Mouse (Mus musculus) limb, embryonic 12.5 days (tissue): Measurements from ENCODE around the gene Gpc5. TPM values are rescaled to one million over a fixed set of nuclear protein-coding genes. Genes with fewer than 3 reads are reported as not detected.

Experiments
- ATAC-seq: fragments of 200-750 bp; cut with Nextera tagmentation; 2 replicates; pipeline ENCODE4 v1.8.0; 2017; ENCODE audit warnings: low read depth, moderate TSS enrichment; ENCODE audit not compliant: insufficient number of reproducible peaks, insufficient read depth, low FRiP score, low TSS enrichment
- H3K27ac ChIP-seq: fragments of 300-500 bp; sonication (generic); 2 replicates; pipeline ENCODE4 v1.5.1; 2016; ENCODE audit warnings: mild to moderate bottlenecking, moderate library complexity
- H3K27me3 ChIP-seq: fragments of 300-500 bp; sonication (generic); 2 replicates; pipeline ENCODE4 v1.6.1; 2016; ENCODE audit warnings: mild to moderate bottlenecking, moderate library complexity
- H3K36me3 ChIP-seq: fragments of 300-500 bp; sonication (generic); 2 replicates; pipeline ENCODE4 v1.6.1; 2016; ENCODE audit warnings: mild to moderate bottlenecking, moderate library complexity
- H3K4me1 ChIP-seq: fragments of 300-500 bp; sonication (generic); replicated peaks from 2 replicates; pipeline ENCODE4 v1.6.1; 2016
- H3K4me2 ChIP-seq: fragments of 300-500 bp; sonication (generic); 2 replicates; pipeline ENCODE4 v1.6.1; 2016; ENCODE audit warnings: mild to moderate bottlenecking, moderate library complexity
- H3K4me3 ChIP-seq: fragments of 300-500 bp; sonication (generic); replicated peaks from 2 replicates; pipeline ENCODE4 v1.5.1; 2016; ENCODE audit warnings: mild to moderate bottlenecking
- H3K9ac ChIP-seq: fragments of 300-500 bp; sonication (generic); replicated peaks from 2 replicates; pipeline ENCODE4 v1.6.1; 2016; ENCODE audit warnings: mild to moderate bottlenecking, moderate library complexity
- H3K9me3 ChIP-seq: fragments of 300-500 bp; sonication (generic); 2 replicates; pipeline ENCODE4 v1.6.1; 2016; ENCODE audit warnings: mild to moderate bottlenecking, moderate library complexity
- whole genome bisulfite sequencing: fragments of 180-500 bp; shearing (Covaris S2); methylation state at CpG from one replicate; pipeline ENCODE4 v1.1.7; 2016; 5-methylcytosine and 5-hydroxymethylcytosine counted together
- polyA plus RNA-seq: library from polyadenylated mRNA; unstranded; fragments of >200 nt; fragmentation: Nextera tagmentation; extraction: Ambion mirVana; gene quantifications from 2 replicates; pipeline ENCODE4 v1.2.1, GENCODE M21; 2016

The Gpc5 gene
- 1.2 TPM in 2 replicates for polyA plus RNA-seq

GRCm38 (mm10) chr14:115092081-115092480 is at the start of gene Gpc5:
Gene Gpc5, plus strand, starts transcription at chr14:115092215.
- WGBS = under 1% methylated on average over 31 of the region's 31 CpGs
- peak within 1 kb of the TSS; percentile 95 for H3K4me2 ChIP-seq

GRCm38 (mm10) chr14:115042660-115043059 is 49.4 kb upstream of the Gpc5 start:
- Histone ChIP-seq H3K4me3 (peak overlapping the region; percentile 95), H3K9me3 (no peaks in the 10 kb centered on the region), H3K36me3 (peaks cover 47% of the 10 kb centered on the region), H3K4me1 (peaks cover 18% of the 10 kb centered on the region), H3K9ac (peak overlapping the region; percentile 100), H3K27ac (peak overlapping the region; percentile 97; the same call in 1 of the 2 replicates), H3K4me2 (peak overlapping the region; percentile 63), H3K27me3 (no peaks in the 10 kb centered on the region)
- no peak; the same call in 1 of the 2 replicates for ATAC-seq
- under 1% methylated on average over 4 of the region's 4 CpGs for WGBS

More at GRCm38 (mm10) chr14:115092081-115092480, at the start of gene Gpc5:
- Histone ChIP-seq H3K27ac (no peak within 1 kb of the TSS), H3K4me1 (peaks cover 4% of the 10 kb centered on the region; the same call in 1 of the 2 replicates), H3K36me3 (no peaks in the 10 kb centered on the region), H3K9me3 (no peaks in the 10 kb centered on the region), H3K27me3 (peaks cover 28% of the 10 kb centered on the region), H3K4me3 (peak within 1 kb of the TSS; percentile 67), H3K9ac (peak within 1 kb of the TSS; percentile 60)
- peak; percentile 97 for ATAC-seq

GRCm38 (mm10) chr14:115044016-115044415 is 48.0 kb upstream of the Gpc5 start:
- Histone ChIP-seq H3K36me3 (peaks cover 57% of the 10 kb centered on the region), H3K4me2 (peak overlapping the region; percentile 63; the same call in 1 of the 2 replicates), H3K9me3 (no peaks in the 10 kb centered on the region), H3K4me1 (peaks cover 18% of the 10 kb centered on the region), H3K27ac (no peak overlapping the region), H3K27me3 (no peaks in the 10 kb centered on the region), H3K4me3 (no peak overlapping the region), H3K9ac (no peak overlapping the region)
- ATAC-seq = no peak
- 79% methylated on average over 5 of the region's 5 CpGs for WGBS

- peaks cover 57% of the 10 kb centered on the region for H3K36me3 ChIP-seq
- 81% methylated on average over 3 of the region's 3 CpGs for WGBS
- H3K27me3 ChIP-seq = no peaks in the 10 kb centered on the region
- ATAC-seq = no peak
- no peak overlapping the region for H3K4me2 ChIP-seq
- peaks cover 18% of the 10 kb centered on the region for H3K4me1 ChIP-seq
- H3K4me3 ChIP-seq = no peak overlapping the region
- H3K9ac ChIP-seq = no peak overlapping the region
- H3K27ac ChIP-seq = no peak overlapping the region
- H3K9me3 ChIP-seq = no peaks in the 10 kb centered on the region
Measured at GRCm38 (mm10) chr14:115045712-115046111, 46.3 kb upstream of the Gpc5 start.

GRCm38 (mm10) chr14:115047316-115047715 is 44.7 kb upstream of the Gpc5 start:
- 84% methylated on average over 3 of the region's 3 CpGs for WGBS
- Histone ChIP-seq H3K9me3 (no peaks in the 10 kb centered on the region), H3K9ac (no peak overlapping the region), H3K27me3 (no peaks in the 10 kb centered on the region), H3K27ac (no peak overlapping the region), H3K4me3 (no peak overlapping the region), H3K4me1 (peaks cover 18% of the 10 kb centered on the region), H3K36me3 (peaks cover 57% of the 10 kb centered on the region), H3K4me2 (no peak overlapping the region)
- ATAC-seq = no peak

GRCm38 (mm10) chr14:115047990-115048862 is 43.8 kb upstream of the Gpc5 start:
- no peak overlapping the region for H3K9ac ChIP-seq
- peaks cover 52% of the 10 kb centered on the region for H3K36me3 ChIP-seq
- no peak overlapping the region for H3K4me3 ChIP-seq
- ATAC-seq = no peak
- H3K27ac ChIP-seq = no peak overlapping the region
- peaks cover 12% of the 10 kb centered on the region for H3K4me1 ChIP-seq
- H3K4me2 ChIP-seq = no peak overlapping the region
- H3K27me3 ChIP-seq = no peaks in the 10 kb centered on the region
- no peaks in the 10 kb centered on the region for H3K9me3 ChIP-seq
- WGBS = 56% methylated on average over 5 of the region's 5 CpGs

GRCm38 (mm10) chr14:115048863-115049566 is 43.0 kb upstream of the Gpc5 start:
- 35% methylated on average over 5 of the region's 5 CpGs for WGBS

GRCm38 (mm10) chr14:115049831-115050230 is 42.2 kb upstream of the Gpc5 start:
- peaks cover 39% of the 10 kb centered on the region for H3K36me3 ChIP-seq
- H3K27me3 ChIP-seq = no peaks in the 10 kb centered on the region
- no peak for ATAC-seq
- H3K4me1 ChIP-seq = no peaks in the 10 kb centered on the region
- no peaks in the 10 kb centered on the region for H3K9me3 ChIP-seq
- no peak overlapping the region for H3K27ac ChIP-seq
- no peak overlapping the region for H3K9ac ChIP-seq
- H3K4me2 ChIP-seq = no peak overlapping the region
- H3K4me3 ChIP-seq = no peak overlapping the region

More at GRCm38 (mm10) chr14:115048863-115049566, 43.0 kb upstream of the Gpc5 start:
- Histone ChIP-seq H3K36me3 (peaks cover 45% of the 10 kb centered on the region), H3K27me3 (no peaks in the 10 kb centered on the region), H3K4me2 (no peak overlapping the region), H3K4me1 (peaks cover 4% of the 10 kb centered on the region), H3K27ac (no peak overlapping the region), H3K9ac (no peak overlapping the region), H3K4me3 (no peak overlapping the region), H3K9me3 (no peaks in the 10 kb centered on the region)
- no peak; the same call in 1 of the 2 replicates for ATAC-seq

- Histone ChIP-seq H3K36me3 (peaks cover 25% of the 10 kb centered on the region), H3K27me3 (no peaks in the 10 kb centered on the region), H3K4me2 (no peak overlapping the region), H3K9me3 (no peaks in the 10 kb centered on the region), H3K4me3 (no peak overlapping the region), H3K4me1 (no peaks in the 10 kb centered on the region), H3K9ac (no peak overlapping the region), H3K27ac (no peak overlapping the region)
- no peak for ATAC-seq
- 85% methylated on average over 5 of the region's 5 CpGs for WGBS
Measured at GRCm38 (mm10) chr14:115051106-115051760, 40.8 kb upstream of the Gpc5 start.

- WGBS = 90% methylated on average over 4 of the region's 4 CpGs
Measured at GRCm38 (mm10) chr14:115052371-115052770, 39.6 kb upstream of the Gpc5 start.

GRCm38 (mm10) chr14:115054252-115054651 is 37.8 kb upstream of the Gpc5 start:
- H3K4me2 ChIP-seq = no peak overlapping the region
- no peak overlapping the region for H3K27ac ChIP-seq
- H3K36me3 ChIP-seq = 0 out of 2 replicates have a peak, but pooled peaks cover 3% of the 10 kb centered on the region
- H3K4me3 ChIP-seq = no peak overlapping the region
- no peak overlapping the region for H3K9ac ChIP-seq
- no peak for ATAC-seq
- no peaks in the 10 kb centered on the region for H3K9me3 ChIP-seq
- no peaks in the 10 kb centered on the region for H3K27me3 ChIP-seq
- 90% methylated on average over 4 of the region's 4 CpGs for WGBS
- no peaks in the 10 kb centered on the region for H3K4me1 ChIP-seq

More at GRCm38 (mm10) chr14:115052371-115052770, 39.6 kb upstream of the Gpc5 start:
- Histone ChIP-seq H3K4me1 (no peaks in the 10 kb centered on the region), H3K4me3 (no peak overlapping the region), H3K36me3 (peaks cover 15% of the 10 kb centered on the region), H3K27ac (no peak overlapping the region), H3K27me3 (no peaks in the 10 kb centered on the region), H3K4me2 (no peak overlapping the region), H3K9ac (no peak overlapping the region), H3K9me3 (no peaks in the 10 kb centered on the region)
- ATAC-seq = no peak
